Mouse (Mus musculus) leukemia stem cell, adult 10-12 weeks (primary cell): ENCODE measurements around the gene Wfdc5. TPM values are rescaled to one million over a fixed set of nuclear protein-coding genes. Genes with fewer than 3 reads are reported as not detected.

Experiments used
- polyA plus RNA-seq: library from polyadenylated mRNA; stranded (reverse); fragments of >175 nt; gene quantifications from 2 replicates; pipeline ENCODE4 v1.2.3, GENCODE M21; 2012; ENCODE audit warnings: low replicate concordance

Gene Wfdc5
- polyA plus RNA-seq: not detected in 2 replicates

GRCm38 (mm10) chr2:164182692-164183255, at the start of gene Wfdc5:
Wfdc5 (minus strand) TSS chr2:164182742.

GRCm38 (mm10) chr2:164221522-164221921, 39.0 kb upstream of the Wfdc5 start, which contains the start of gene Wfdc15b:
Wfdc15b (minus strand) TSS chr2:164221660.

GRCm38 (mm10) chr2:164199626-164200327, 17.2 kb upstream of the Wfdc5 start, which contains the start of gene Wfdc15a:
Wfdc15a (minus strand) TSS chr2:164200130.

GRCm38 (mm10) chr2:164190576-164190975, 8.0 kb upstream of the Wfdc5 start, which contains the start of gene Wfdc12:
Wfdc12 (minus strand) TSS chr2:164190608.

GRCm38 (mm10) chr2:164170902-164171301, 11.6 kb downstream of the Wfdc5 start, which contains the start of gene Kcns1:
Kcns1 (minus strand) TSS chr2:164171113.

Other genes starting within 250 kb of the Wfdc5 start
- 41.7 and 48.9 TPM in 2 replicates for gene Ywhab, start 187.8 kb downstream of the Wfdc5 start, polyA plus RNA-seq
- not detected in 2 replicates for gene Pabpc1l, start 157.3 kb downstream of the Wfdc5 start, polyA plus RNA-seq
- 7.5 and 23.7 TPM in 2 replicates for gene Stk4, start 112.4 kb downstream of the Wfdc5 start, polyA plus RNA-seq
- gene Tomm34, start 111.6 kb downstream of the Wfdc5 start, polyA plus RNA-seq: 32.5 and 38.0 TPM in 2 replicates
- gene Kcns1, start 11.6 kb downstream of the Wfdc5 start, polyA plus RNA-seq: 0.08 and 0.16 TPM in 2 replicates
- 0.25 TPM in 1 of 2 replicates, not detected in the other for gene Wfdc12, start 7.9 kb upstream of the Wfdc5 start, polyA plus RNA-seq
- not detected in 2 replicates for gene Wfdc15a, start 17.4 kb upstream of the Wfdc5 start, polyA plus RNA-seq
- not detected in 2 replicates for gene Wfdc15b, start 38.9 kb upstream of the Wfdc5 start, polyA plus RNA-seq
- gene Svs2, start 55.7 kb upstream of the Wfdc5 start, polyA plus RNA-seq: not detected in 2 replicates
- not detected in 2 replicates for gene Svs3b, start 73.9 kb upstream of the Wfdc5 start, polyA plus RNA-seq
- gene Svs4, start 95.7 kb upstream of the Wfdc5 start, polyA plus RNA-seq: not detected in 2 replicates
- gene Svs3a, start 106.5 kb upstream of the Wfdc5 start, polyA plus RNA-seq: not detected in 2 replicates
- gene Svs6, start 134.0 kb upstream of the Wfdc5 start, polyA plus RNA-seq: not detected in 2 replicates
- gene Svs5, start 150.0 kb upstream of the Wfdc5 start, polyA plus RNA-seq: not detected in 2 replicates
- 5.2 and 16.4 TPM in 2 replicates for gene Slpi, start 206.4 kb upstream of the Wfdc5 start, polyA plus RNA-seq
- 0.09 and 0.25 TPM in 2 replicates for gene Rbpjl, start 220.4 kb upstream of the Wfdc5 start, polyA plus RNA-seq
- gene Matn4, start 222.4 kb upstream of the Wfdc5 start, polyA plus RNA-seq: 0.07 TPM in 1 of 2 replicates, not detected in the other